Mouse (Mus musculus): ENCODE measurements around the gene Tanc1. TPM values are rescaled to one million over a fixed set of nuclear protein-coding genes. Genes with fewer than 3 reads are reported as not detected.
"Not testable (repeated sequence)": the region's sequence is repeated elsewhere in the genome, so short reads cannot be mapped to it uniquely, and the experiment has no call there.

The Tanc1 gene
- total and polyA plus RNA-seq, 3 experiments = 0.03 to 6.9 (median 0.49) TPM

GRCm38 (mm10) chr2:59841944-59842343, 230.1 kb downstream of the Tanc1 start:
- TF ChIP-seq TAL1 (conservative IDR thresholded peaks at IDR 0.05; ENCODE audit: low read depth, low read length) (no peak), POLR2AphosphoS5 (IDR thresholded peaks at IDR 0.05; ENCODE audit: insufficient replicate concordance, low read depth, low read length) (no peak), GATA2 (IDR thresholded peaks at IDR 0.05; ENCODE audit: borderline replicate concordance, low read depth, low read length) (no peak), CTCF (IDR thresholded peaks at IDR 0.05; ENCODE audit: low read depth, low read length) (no peak), GATA1 (IDR thresholded peaks at IDR 0.05; ENCODE audit: borderline replicate concordance, low read length) (no peak)
- Histone ChIP-seq H3K4me3 (ENCODE audit: low read depth, low read length) (no peak overlapping the region), H3K36me3 (replicated peaks) (no peaks in the 10 kb centered on the region), H3K4me1 (ENCODE audit: insufficient read depth, low read depth, low read length) (peaks cover 11% of the 10 kb centered on the region), H3K27me3 (ENCODE audit: insufficient read depth, low read length) (peaks cover 23% of the 10 kb centered on the region), H3K9me3 (replicated peaks) (no peaks in the 10 kb centered on the region; the same call in 1 of the 2 replicates)
- ATAC-seq (ENCODE audit: extremely low read depth, insufficient number of reproducible peaks, low FRiP score, poor library complexity, severe bottlenecking) (no peak), DNase-seq (ENCODE audit: low spot score) (no peak)

GRCm38 (mm10) chr2:59842556-59843008, 230.7 kb downstream of the Tanc1 start:
- no peak for TF ChIP-seq CTCF (IDR thresholded peaks at IDR 0.05; ENCODE audit: low read depth, low read length)
- TF ChIP-seq GATA2 (IDR thresholded peaks at IDR 0.05; ENCODE audit: borderline replicate concordance, low read depth, low read length) = no peak
- TF ChIP-seq GATA1 (IDR thresholded peaks at IDR 0.05; ENCODE audit: borderline replicate concordance, low read length) = no peak
- no peak for TF ChIP-seq POLR2AphosphoS5 (IDR thresholded peaks at IDR 0.05; ENCODE audit: insufficient replicate concordance, low read depth, low read length)
- TF ChIP-seq TAL1 (conservative IDR thresholded peaks at IDR 0.05; ENCODE audit: low read depth, low read length) = no peak
- Histone ChIP-seq H3K4me3 (ENCODE audit: low read depth, low read length) (no peak overlapping the region), H3K36me3 (replicated peaks) (no peaks in the 10 kb centered on the region)

DNA sequence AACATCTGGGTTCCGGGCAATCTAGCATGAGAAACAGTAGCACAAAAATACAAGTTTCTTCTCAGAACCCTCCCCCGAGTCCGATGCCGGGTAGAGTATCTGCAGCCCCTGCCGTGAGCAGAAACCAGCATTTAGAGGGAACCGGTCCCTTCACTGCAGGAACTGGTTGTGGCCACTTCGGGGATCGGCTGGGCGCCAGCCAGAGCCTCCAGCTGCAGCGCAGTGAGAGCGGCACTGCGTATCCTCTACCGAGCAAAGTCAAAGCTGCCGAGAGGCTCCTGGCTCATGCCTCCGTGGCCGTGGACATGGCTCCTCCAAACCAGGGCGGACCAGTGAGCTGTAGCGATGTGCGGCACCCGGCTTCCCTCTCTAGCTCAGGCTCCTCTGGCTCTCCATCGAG, 231.3 kb downstream of the Tanc1 start:
- ATAC-seq (ENCODE audit: extremely low read depth, insufficient number of reproducible peaks, low FRiP score, poor library complexity, severe bottlenecking) (no peak), DNase-seq (ENCODE audit: low spot score) (no peak)
- H3K27me3 ChIP-seq (ENCODE audit: insufficient read depth, low read length) = peaks cover 20% of the 10 kb centered on the region
- H3K36me3 ChIP-seq (replicated peaks) = no peaks in the 10 kb centered on the region
- H3K9me3 ChIP-seq (replicated peaks) = no peaks in the 10 kb centered on the region
- H3K4me3 ChIP-seq (ENCODE audit: low read depth, low read length) = no peak overlapping the region
- TF ChIP-seq GATA2 (IDR thresholded peaks at IDR 0.05; ENCODE audit: borderline replicate concordance, low read depth, low read length) (no peak), TAL1 (conservative IDR thresholded peaks at IDR 0.05; ENCODE audit: low read depth, low read length) (no peak), GATA1 (IDR thresholded peaks at IDR 0.05; ENCODE audit: borderline replicate concordance, low read length) (no peak), POLR2AphosphoS5 (IDR thresholded peaks at IDR 0.05; ENCODE audit: insufficient replicate concordance, low read depth, low read length) (no peak), CTCF (IDR thresholded peaks at IDR 0.05; ENCODE audit: low read depth, low read length) (no peak)
- peaks cover 11% of the 10 kb centered on the region for H3K4me1 ChIP-seq (ENCODE audit: insufficient read depth, low read depth, low read length)

More at GRCm38 (mm10) chr2:59842556-59843008, 230.7 kb downstream of the Tanc1 start:
- Histone ChIP-seq H3K9me3 (replicated peaks) (no peaks in the 10 kb centered on the region; the same call in 1 of the 2 replicates), H3K4me1 (ENCODE audit: insufficient read depth, low read depth, low read length) (peaks cover 11% of the 10 kb centered on the region), H3K27me3 (ENCODE audit: insufficient read depth, low read length) (peaks cover 19% of the 10 kb centered on the region)
- ATAC-seq (ENCODE audit: extremely low read depth, insufficient number of reproducible peaks, low FRiP score, poor library complexity, severe bottlenecking) (no peak), DNase-seq (ENCODE audit: low spot score) (no peak)

GRCm38 (mm10) chr2:59843848-59844247, 232.0 kb downstream of the Tanc1 start:
- Histone ChIP-seq H3K36me3 (replicated peaks) (no peaks in the 10 kb centered on the region), H3K9me3 (replicated peaks) (no peaks in the 10 kb centered on the region), H3K4me1 (ENCODE audit: insufficient read depth, low read depth, low read length) (peaks cover 11% of the 10 kb centered on the region), H3K4me3 (ENCODE audit: low read depth, low read length) (no peak overlapping the region), H3K27me3 (ENCODE audit: insufficient read depth, low read length) (peaks cover 20% of the 10 kb centered on the region)
- ATAC-seq (ENCODE audit: extremely low read depth, insufficient number of reproducible peaks, low FRiP score, poor library complexity, severe bottlenecking) (no peak), DNase-seq (ENCODE audit: low spot score) (no peak)
- TF ChIP-seq GATA1 (IDR thresholded peaks at IDR 0.05; ENCODE audit: borderline replicate concordance, low read length) (no peak), GATA2 (IDR thresholded peaks at IDR 0.05; ENCODE audit: borderline replicate concordance, low read depth, low read length) (no peak), CTCF (IDR thresholded peaks at IDR 0.05; ENCODE audit: low read depth, low read length) (no peak), POLR2AphosphoS5 (IDR thresholded peaks at IDR 0.05; ENCODE audit: insufficient replicate concordance, low read depth, low read length) (no peak)

- not testable (repeated sequence) for H3K27me3 ChIP-seq (ENCODE audit: insufficient read depth, low read length); H3K9me3 ChIP-seq (replicated peaks); DNase-seq (ENCODE audit: low spot score); H3K4me3 ChIP-seq (ENCODE audit: low read depth, low read length); ATAC-seq (ENCODE audit: extremely low read depth, insufficient number of reproducible peaks, low FRiP score, poor library complexity, severe bottlenecking); H3K4me1 ChIP-seq (ENCODE audit: insufficient read depth, low read depth, low read length)
- peaks cover 18% of the 10 kb centered on the region for H3K36me3 ChIP-seq (replicated peaks)
Observed at GRCm38 (mm10) chr2:59851885-59852284, 240.0 kb downstream of the Tanc1 start.

DNA sequence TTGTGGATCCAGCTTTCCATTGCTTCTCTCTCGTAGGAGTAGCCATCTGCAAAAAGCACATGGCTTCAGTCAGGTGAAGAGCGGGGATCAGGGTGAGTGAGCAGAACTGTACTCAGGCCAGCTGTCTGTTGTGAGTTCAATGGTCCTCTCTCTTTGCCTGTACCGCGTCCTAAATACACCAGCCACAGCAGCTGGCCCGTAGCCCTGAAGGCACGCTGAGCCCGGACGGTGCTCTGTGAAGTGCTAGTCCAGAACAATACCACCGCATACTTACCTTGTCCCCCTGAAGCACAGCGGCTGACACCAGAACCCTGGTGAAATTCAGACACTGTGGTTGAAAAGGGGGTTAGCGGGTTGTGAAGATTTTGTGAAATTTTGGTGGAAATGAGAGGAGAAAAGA, 241.1 kb downstream of the Tanc1 start:
- no peak for ATAC-seq (ENCODE audit: extremely low read depth, insufficient number of reproducible peaks, low FRiP score, poor library complexity, severe bottlenecking)
- no peaks in the 10 kb centered on the region for H3K9me3 ChIP-seq (replicated peaks)
- peaks cover 1% of the 10 kb centered on the region; the same call in 1 of the 2 replicates for H3K27me3 ChIP-seq (ENCODE audit: insufficient read depth, low read length)
- H3K4me3 ChIP-seq (ENCODE audit: low read depth, low read length) = no peak overlapping the region
- H3K36me3 ChIP-seq (replicated peaks) = peaks cover 22% of the 10 kb centered on the region
- no peak for DNase-seq (ENCODE audit: low spot score)
- peaks cover 8% of the 10 kb centered on the region for H3K4me1 ChIP-seq (ENCODE audit: insufficient read depth, low read depth, low read length)
- TF ChIP-seq GATA1 (IDR thresholded peaks at IDR 0.05; ENCODE audit: borderline replicate concordance, low read length) = no peak
- TF ChIP-seq TAL1 (conservative IDR thresholded peaks at IDR 0.05; ENCODE audit: low read depth, low read length) = no peak
- no peak for TF ChIP-seq CTCF (IDR thresholded peaks at IDR 0.05; ENCODE audit: low read depth, low read length)
- TF ChIP-seq POLR2AphosphoS5 (IDR thresholded peaks at IDR 0.05; ENCODE audit: insufficient replicate concordance, low read depth, low read length) = no peak
- TF ChIP-seq GATA2 (IDR thresholded peaks at IDR 0.05; ENCODE audit: borderline replicate concordance, low read depth, low read length) = no peak

GRCm38 (mm10) chr2:59853543-59853942, 241.7 kb downstream of the Tanc1 start:
- peaks cover 25% of the 10 kb centered on the region for H3K36me3 ChIP-seq (replicated peaks)
- H3K27me3 ChIP-seq (ENCODE audit: insufficient read depth, low read length) = no peaks in the 10 kb centered on the region
- H3K4me3 ChIP-seq (ENCODE audit: low read depth, low read length) = no peak overlapping the region
- DNase-seq (ENCODE audit: low spot score) (no peak), ATAC-seq (ENCODE audit: extremely low read depth, insufficient number of reproducible peaks, low FRiP score, poor library complexity, severe bottlenecking) (no peak)
- TF ChIP-seq POLR2AphosphoS5 (IDR thresholded peaks at IDR 0.05; ENCODE audit: insufficient replicate concordance, low read depth, low read length) = no peak
- no peak for TF ChIP-seq GATA2 (IDR thresholded peaks at IDR 0.05; ENCODE audit: borderline replicate concordance, low read depth, low read length)
- TF ChIP-seq GATA1 (IDR thresholded peaks at IDR 0.05; ENCODE audit: borderline replicate concordance, low read length) = no peak
- no peak for TF ChIP-seq CTCF (IDR thresholded peaks at IDR 0.05; ENCODE audit: low read depth, low read length)
- no peak for TF ChIP-seq TAL1 (conservative IDR thresholded peaks at IDR 0.05; ENCODE audit: low read depth, low read length)
- no peaks in the 10 kb centered on the region for H3K9me3 ChIP-seq (replicated peaks)
- H3K4me1 ChIP-seq (ENCODE audit: insufficient read depth, low read depth, low read length) = peaks cover 8% of the 10 kb centered on the region

Data from G1E (cell line).